Mouse (Mus musculus): Measurements from ENCODE around the gene Pcdh15.

Pcdh15 gene

DNA sequence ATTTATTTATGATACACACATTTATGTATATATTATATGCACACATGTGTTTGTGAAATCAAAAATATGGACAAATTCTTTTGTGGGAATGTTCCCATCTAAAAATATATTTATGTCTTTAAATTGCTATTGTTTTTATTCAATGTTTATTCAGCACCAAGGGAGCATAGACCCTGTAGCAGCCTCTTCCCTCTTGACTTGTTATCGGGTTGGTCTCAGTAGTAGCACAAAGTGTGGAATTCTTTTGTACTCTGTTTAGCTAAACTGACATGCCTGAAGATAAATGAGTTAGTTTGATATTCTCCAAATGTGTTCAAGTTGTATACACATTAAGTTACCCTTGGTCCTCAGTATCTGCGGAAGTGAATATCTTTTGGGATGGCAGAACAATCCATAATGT is 848.7 kb downstream of the Pcdh15 start:
- no peak for DNase-seq (ENCODE audit: low spot score)

DNA sequence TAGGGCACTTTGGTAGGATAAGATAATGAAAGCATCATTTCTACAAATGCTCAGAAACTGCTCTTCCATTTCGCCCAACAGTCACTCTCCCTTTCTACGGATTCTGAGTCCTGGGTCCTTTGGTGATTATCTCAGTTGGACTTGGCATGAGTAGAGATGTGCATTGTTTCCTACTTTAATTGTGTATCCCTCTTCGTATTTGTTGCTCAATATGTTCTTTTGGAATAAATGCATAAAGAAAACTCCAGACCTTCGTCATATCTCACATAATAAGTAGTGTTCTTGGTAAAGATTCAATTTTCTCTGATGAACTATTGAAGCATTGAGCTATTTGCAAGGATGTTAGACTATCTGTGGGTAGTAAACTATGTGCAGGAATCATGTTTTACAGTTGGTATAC is 854.2 kb downstream of the Pcdh15 start:
- DNase-seq (ENCODE audit: low spot score): no peak

DNA sequence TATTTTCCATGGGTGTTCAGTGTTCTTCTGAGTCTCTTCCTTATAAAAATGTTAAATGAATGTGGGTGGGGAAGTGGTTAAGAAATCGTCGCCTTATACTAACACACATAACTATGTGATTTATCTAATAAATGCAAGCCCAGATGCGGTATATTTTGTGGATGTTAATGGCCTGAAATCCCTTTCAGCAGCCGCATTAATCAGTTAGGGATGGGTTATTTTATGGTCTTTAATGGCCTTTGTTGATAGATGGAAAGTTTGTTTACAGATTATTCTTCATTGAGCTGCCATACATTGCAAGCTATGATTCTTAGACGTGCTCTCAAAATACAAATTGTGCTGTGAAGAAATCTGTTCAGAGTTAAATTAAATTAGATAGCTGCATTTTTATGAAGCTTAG is 884.9 kb downstream of the Pcdh15 start:
- DNase-seq (ENCODE audit: low spot score): no peak

DNA sequence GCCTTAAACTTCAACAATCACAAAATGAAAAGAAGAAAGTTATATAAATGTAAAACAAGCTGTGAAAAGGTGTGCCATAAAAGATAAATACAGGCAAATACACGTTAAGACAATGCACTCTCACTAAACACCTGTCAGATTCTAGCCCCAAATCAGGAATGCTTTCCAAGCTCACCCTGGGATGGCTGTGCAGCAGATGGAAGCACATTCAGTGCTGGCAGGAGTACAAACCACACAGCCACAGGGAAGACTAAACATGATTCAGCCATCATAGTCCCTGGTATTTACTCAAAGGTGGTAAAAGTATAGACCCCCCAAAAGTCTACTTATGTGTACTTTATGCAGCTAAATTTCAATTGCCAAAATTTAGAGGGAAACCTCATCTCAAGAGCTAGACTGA is 909.7 kb downstream of the Pcdh15 start:
- DNase-seq (ENCODE audit: low spot score): no peak

DNA sequence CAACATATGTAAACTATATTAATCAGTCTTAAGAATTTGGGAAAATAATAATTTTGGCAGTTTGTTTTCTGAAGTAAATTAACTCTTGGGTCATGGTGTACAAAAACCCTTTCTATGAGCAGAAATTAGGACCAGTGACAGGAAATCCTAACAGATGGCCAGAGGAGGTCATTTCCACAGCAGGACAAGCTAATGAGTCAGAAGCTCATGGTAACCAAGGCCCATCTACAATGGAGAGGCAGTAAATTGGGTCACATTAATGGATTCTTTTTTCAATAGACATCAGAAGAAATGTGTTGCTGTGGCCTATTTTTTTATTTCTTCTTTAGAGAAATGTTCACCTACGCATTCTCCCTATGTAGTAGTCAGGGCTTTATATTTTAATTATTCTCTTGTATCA is 923.9 kb downstream of the Pcdh15 start:
- DNase-seq (ENCODE audit: low spot score): no peak

DNA sequence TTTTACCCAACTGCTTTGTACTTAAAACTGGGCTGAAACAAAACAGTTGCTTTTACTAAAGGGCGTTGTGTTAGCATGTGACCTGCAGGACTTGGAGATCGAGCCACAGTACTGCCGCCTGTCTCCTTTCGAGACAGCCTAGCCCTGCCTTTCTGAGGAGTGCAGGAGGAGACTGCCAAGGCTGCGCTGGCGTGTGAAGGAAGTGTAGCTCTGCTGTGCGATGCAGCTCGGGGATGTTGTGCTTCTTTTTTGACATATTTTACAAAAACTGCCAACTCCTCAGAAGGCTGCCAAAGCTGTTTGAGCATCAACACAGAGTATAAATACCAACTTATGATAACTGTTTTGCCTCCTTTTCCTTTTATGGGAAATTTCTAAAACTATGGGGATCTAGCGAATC is 953.9 kb downstream of the Pcdh15 start:
- no peak for DNase-seq (ENCODE audit: low spot score)

DNA sequence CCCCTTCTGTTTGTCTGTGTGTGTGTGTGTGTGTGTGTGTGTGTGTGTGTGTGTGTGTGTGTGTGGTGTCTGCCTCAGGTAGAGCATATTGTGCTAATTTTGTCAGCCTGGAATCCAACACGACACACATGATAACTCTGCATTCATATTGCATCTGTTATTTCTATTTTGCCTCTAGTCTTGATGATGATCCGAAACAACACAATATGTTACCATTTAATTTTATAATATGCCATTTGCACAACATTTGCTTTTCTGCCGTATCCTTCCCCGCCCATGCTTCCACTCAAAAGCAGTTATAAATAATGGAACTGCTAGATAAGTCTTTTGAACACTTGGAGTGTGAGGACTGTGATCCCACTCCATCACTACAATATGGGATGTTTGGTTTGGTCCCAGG is 987.5 kb downstream of the Pcdh15 start:
- DNase-seq (ENCODE audit: low spot score): no peak

DNA sequence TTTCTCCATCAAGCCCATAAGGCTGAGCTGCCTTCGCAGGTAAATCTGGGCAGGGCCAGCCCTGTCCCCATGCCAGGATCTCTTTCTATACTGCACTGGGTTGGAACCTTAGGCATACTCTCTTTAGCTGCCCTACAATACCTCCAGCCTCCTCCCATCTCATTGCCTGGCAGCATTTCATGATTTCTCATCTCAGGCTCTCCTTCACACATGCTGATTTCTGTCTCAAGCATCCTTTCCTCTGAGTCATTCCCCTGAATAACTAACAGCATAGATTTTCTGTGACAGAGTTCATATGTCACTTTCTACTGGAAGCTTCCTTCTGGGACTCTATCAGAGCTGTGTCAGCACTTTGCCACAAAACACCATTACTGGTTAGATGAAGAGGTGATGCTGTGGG is 999.2 kb downstream of the Pcdh15 start:
- no peak for DNase-seq (ENCODE audit: low spot score)

DNA sequence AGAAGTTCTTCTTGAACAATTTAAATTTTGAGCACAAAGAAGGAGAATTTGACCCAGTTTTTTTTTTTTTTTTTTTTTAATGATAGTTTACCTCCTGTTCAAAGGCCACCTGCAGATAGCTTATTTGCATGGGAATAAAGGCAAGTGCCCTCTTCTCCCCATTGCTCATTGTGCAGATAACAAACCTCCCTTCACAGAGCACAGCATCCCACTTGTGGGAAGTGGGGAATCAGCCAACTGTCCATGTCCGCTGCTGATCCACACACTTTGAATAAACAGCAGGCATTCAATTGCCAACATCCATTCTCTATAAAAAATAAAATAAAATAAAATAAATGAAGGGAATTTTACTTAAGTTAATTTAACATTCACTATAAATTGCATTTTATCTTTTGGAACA is 1015.0 kb downstream of the Pcdh15 start:
- DNase-seq (ENCODE audit: low spot score): no peak

DNA sequence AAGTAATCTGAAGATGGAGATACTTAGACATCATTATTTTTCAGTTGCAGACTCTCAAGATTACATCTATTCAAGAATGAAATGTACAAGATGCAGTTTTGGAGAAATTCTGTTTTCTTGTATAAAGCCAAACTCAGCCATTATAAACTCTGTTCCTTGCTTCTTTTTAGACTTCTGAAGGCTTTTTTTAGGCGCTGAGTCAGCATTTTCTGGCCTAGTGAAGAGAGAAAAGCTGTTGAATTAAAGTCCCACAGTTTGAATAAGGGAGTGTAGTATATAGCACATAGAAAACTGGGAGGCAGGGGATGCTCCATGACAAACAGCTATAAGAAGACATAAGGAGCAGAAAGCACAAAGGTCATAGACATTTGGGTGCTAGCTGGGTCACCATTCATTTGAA is 1017.7 kb downstream of the Pcdh15 start:
- DNase-seq (ENCODE audit: low spot score): no peak

DNA sequence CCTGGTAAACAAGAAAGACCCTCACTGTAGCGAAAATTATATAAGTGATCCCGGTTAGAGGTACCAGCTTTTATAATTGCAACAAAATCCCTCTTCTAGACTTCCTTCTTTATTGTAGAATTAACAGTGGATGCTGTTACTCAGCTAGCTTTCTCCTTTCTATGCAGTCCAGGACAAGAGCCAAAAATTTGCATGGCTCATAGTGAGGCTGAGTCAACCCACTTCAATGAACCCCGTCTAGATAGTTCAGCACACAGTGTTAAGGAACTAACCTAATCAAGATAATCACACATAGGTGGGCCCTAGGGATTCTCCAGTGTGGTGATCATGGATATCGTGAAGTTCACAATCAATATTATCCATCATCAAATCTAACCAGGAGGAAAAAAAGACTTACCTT is 1024.3 kb downstream of the Pcdh15 start:
- no peak for DNase-seq (ENCODE audit: low spot score)

DNA sequence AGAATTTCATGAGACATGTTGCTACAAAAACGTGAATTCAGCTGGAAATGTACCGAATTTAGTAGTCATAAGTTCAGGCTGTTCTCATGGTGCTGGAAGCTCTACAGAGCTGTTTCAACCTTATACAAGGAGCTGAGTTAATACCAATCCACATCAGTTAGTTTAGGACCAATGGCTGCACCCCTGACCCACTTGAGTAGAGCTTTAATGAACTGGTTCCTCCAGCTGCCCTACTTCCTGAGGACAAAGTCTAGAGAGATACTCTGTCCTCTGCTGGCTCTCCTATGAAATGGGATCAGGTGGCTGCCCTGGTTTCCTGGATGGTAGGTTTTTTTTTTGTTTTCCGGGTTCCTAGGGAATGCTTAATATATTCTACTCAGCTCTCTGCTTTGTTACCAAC is 1030.0 kb downstream of the Pcdh15 start:
- DNase-seq (ENCODE audit: low spot score): no peak

DNA sequence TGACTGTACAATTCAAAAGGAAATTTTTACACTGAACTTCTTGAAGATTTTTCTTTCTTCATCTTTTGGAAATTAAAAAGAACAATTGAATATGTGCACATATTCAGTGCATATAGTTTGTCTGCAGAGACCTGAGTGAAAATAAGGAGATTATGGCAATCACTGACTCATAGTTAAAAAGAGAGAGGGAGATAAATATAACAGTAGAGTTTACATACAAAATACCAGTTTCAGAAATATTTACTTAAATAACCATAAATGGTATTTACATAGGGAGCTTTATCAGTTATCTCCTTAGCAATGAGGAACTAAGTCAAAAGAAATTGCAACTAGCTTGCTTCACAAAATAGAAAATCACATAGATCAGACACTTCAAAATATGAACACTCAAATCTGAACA is 1030.5 kb downstream of the Pcdh15 start:
- no peak for DNase-seq (ENCODE audit: low spot score)

DNA sequence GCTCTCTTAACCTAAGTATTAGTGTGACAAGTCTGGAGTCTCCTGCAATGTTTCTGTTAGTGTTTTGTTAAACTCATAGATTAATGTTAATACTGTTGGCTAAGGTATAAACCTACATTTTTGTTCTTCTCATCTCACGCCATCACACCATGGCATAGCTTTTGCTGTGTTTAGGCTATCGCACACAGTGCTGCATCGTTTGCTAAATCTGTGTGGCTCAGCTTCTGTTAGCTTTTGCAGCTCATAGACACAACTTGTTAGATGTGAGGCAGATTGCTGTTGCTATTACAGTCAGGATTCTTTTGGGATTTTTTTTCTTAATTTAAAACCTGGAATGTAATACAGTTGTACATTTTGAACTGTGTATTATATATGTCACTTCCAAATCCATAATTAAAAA is 1031.7 kb downstream of the Pcdh15 start:
- DNase-seq (ENCODE audit: low spot score): no peak

DNA sequence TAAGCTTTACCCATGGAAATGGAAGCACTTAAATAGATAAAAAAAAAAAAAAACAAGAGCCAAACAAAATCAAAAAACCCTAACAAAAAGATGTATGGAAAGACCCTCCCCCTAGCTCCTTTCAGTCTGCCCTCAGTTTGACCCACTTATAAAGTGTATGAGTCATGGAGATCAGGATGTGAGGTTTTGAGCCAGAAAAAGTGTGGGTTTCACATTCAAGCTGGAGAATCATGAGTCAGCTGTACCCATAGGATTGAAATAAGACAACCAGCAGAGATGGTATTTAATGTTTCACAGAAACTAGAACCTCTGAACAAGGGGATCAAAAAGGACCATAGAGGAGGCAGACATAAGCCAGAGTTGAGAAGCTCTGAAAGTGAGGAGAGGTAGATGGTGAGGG is 1048.8 kb downstream of the Pcdh15 start:
- no peak for DNase-seq (ENCODE audit: low spot score)

DNA sequence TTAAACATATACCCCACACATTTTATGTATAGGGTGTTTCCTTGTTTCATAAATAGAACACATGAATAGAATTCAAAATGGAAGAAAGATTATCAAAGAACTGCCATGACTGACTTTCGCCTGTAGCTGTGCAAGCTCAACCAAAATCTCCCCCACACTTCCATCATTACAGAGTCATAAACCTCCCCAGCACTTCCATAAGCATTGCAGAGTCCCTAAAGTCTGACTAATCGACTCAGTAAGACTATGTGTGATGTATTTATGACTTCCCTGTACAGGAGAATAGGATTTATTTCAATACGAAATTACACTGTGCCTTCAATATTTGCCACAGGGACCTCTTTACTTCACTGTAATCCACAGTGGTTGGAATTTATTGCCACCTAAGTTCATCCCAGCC is 1082.8 kb downstream of the Pcdh15 start:
- no peak for DNase-seq (ENCODE audit: low spot score)

DNA sequence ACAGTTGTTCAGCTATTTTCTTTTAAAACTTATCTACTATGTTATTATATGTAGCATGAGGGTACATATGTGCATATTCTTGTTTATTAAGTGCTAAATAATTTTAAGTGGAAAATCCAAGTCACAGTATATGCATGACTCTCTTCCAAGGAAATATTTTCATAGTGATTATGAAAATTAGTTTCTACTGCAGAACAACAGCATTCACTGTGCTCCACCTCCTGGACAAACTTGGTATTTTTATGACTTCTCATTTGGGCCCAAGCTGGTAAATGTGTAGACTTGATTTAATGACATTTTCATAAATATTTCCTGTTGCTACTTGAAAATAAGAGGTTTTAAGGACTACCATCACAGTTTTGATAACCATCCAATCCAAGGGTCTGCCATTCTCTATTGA is 1104.5 kb downstream of the Pcdh15 start:
- no peak for DNase-seq (ENCODE audit: low spot score)

DNA sequence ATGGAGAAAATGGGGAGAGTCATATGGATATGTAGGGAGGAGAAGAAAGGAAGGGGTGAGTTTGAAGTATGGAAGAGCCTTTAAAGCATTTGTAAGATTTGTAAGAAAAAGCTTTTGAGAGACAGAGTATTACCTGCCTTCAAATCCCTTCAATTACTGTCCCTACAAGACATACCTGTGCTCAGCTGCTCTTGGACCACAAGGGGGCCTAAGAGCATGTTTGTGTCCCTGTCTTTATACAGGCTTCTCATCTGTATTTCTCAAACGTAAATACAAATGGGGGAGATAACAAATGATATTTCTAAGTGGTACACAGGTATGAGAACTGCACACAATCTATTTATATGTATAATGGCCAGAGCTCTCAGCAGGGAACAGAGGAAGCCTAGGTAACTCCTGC is 1118.1 kb downstream of the Pcdh15 start:
- DNase-seq (ENCODE audit: low spot score): no peak

DNA sequence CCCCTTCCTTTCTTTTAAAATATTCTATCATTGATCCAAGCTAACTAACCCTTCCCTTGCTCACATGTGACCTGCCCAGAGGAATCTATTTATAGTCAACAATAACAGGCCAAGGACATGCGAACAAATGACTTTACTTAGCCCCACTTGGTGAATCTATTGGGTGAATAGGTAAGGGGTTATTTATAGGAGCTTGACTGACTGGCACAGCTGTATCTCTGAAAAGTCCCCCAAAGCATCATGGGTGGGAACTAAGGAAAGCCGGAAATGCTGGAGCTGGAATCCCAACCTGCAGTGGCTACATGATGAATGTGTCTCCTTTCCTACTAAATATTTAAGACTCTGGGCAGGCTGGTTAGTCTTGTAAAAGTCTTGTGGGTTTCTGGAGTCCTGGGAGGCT is 1121.3 kb downstream of the Pcdh15 start:
- DNase-seq (ENCODE audit: low spot score): no peak

DNA sequence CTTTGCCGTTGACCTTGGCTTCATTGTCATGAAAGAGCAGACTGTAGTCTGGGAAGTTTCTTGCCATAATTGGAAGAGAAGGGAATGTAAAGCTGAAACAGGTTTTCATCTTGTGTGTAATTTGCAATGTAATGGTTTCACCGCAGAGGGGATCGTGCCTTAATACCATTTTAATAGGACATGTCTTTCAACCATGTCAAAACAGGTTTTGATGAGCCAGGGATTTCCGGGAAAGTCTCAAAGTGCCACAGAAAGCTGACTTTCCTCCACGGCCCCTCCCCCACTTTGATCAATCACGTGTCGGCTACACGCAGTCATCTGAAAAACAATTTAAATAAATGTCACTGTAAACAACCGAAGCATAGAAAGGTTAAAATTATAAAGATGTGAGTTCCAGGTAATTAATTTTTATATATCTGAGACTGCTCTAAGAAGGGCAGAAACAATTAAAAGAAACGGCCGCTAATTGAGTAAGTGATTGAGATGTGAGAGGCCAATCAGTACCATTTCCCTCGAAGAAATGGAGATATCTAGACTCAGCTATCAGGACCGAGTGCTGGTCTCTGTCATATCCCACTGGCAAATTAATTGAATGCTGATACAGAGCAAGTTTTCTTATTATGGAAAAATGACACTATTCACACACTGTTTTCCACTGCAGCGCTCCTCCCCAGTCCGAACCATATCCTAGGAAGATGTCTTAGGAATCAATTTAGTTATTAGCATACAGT is 1158.7 kb downstream of the Pcdh15 start:
- DNase-seq (ENCODE audit: low spot score): no peak

DNA sequence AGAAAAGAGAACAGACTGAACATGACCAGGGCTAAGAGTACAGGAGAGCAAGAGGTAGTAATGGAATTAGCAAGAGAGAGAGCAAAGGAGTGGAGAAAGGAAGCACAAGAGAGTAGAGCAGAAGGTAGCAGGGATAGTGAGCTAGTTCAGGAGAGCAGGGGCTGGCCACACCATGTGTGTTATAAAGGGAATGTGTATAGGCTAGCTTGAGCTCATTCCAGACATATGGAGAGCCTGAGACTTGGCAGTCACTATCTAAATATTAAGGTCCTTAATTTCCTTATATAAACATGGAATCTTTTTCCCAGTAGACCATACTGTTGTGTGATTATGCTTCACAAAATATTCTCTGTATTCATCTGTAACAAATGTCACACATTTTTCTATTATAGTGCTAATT is 1159.5 kb downstream of the Pcdh15 start:
- DNase-seq (ENCODE audit: low spot score): no peak

DNA sequence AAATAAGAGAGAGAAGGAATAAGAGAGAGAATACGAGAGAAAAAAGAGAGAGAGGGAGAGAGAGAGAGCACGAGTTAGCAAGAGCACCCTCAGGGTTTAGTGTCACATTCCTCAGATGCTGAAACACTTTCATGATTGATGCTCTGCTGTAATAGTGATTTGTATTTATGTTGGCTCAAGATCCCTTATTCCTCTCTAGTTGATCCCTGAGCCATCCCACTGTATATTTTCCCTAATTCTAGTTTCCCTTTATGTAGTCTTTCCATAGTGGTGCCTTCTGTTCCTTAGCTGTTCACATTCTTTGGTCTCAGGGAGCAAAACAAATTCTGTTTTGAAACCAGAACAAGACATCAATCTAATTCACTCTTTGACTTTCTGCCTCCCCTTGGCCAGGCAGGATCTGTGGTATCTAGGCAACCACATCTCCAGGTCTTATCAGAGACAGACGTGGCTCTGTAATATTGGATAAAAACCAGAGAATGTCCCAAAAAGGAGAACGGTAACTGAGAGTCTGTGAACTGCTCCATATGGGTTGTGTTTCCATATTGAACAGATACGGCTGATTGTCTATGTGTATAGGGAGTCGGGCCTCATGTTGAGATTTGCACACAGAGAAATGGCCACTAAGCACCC is 1170.6 kb downstream of the Pcdh15 start:
- no peak for DNase-seq (ENCODE audit: low spot score)

DNA sequence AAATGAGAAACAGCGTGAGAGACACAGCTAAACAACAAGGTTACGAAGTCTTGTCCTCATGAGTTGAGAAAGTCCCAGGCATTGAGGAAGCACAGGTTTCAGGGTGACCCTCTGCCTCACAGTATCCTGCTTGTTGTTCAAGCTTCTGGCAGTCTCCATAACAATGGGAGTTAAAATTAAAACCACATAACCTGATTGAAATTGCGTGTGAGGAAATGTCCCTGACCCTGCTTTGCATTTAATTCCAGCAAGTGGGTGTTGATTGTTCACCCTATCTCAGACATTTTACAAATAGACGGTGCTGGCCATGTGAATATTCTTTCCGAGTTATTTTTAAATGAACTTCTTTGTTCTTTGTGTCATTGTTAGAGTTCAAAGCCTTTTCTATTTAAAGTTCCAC is 1171.8 kb downstream of the Pcdh15 start:
- no peak for DNase-seq (ENCODE audit: low spot score)

DNA sequence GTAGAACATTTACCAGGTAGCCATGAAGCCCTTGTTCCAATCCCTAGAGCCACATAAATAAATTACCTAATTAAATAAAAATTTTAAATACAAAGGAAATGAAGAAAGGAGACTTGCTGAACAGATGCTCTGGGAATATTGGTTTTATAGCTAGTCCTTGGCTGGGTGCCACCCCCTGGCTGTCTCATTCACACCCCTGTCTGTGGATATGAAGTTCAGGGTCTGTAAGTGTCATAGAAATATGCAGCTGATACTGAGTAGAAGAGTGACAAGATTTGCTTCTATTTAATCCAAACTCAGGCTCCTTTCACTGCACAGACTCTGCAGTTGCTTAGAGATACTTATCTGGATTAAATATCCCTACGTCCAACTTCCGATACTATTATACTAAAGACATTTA is 1205.0 kb downstream of the Pcdh15 start:
- DNase-seq (ENCODE audit: low spot score): no peak
